In genomic region chr3:130360813-130361212, GRCm38 (mm10) we compare ENCODE assay signal across 19 mouse cellular contexts.
DNase-seq lines count a peak whose midpoint lies in the region; ATAC-seq lines count a peak whose summit lies in the region.
"Had no signal": no experiment of that assay in that cellular context is flagged by ENCODE, and none has a peak within 500 bp of the region (broad histone marks: within the 10 kb centered on the region; RNA-seq: fewer than 3 reads in every experiment).

No protein-coding gene starts in this region.

- no peak overlapping the region for H3K4me3 ChIP-seq in embryonic facial prominence, embryonic 10.5 days
- H3K4me3 ChIP-seq in limb, embryonic 10.5 days, result no peak overlapping the region
- H3K4me3 ChIP-seq: embryonic facial prominence, embryonic 13.5 days; heart, adult 2 months; heart, embryonic 15.5 days; hindbrain, embryonic 13.5 days; intestine, embryonic 15.5 days had no signal

- H3K36me3 ChIP-seq in embryonic facial prominence, embryonic 10.5 days (replicated peaks), result no peaks in the 10 kb centered on the region
- H3K36me3 ChIP-seq in limb, embryonic 10.5 days, result no peaks in the 10 kb centered on the region
- H3K36me3 ChIP-seq: embryonic facial prominence, embryonic 13.5 days; heart, embryonic 15.5 days; hindbrain, embryonic 13.5 days; intestine, embryonic 15.5 days had no signal

- ATAC-seq in megakaryocyte progenitor cell, adult 5-6 weeks (replicated peaks; ENCODE audit: poor library complexity), result peak; percentile 77
- ATAC-seq: forebrain, embryonic 14.5 days; intestine, embryonic 15.5 days had no signal

- peak overlapping the region; percentile 51; the same call in 1 of the 2 replicates for H3K27ac ChIP-seq in embryonic facial prominence, embryonic 10.5 days (replicated peaks)
- peak overlapping the region; percentile 74 for H3K27ac ChIP-seq in limb, embryonic 10.5 days
- H3K27ac ChIP-seq: embryonic facial prominence, embryonic 13.5 days; heart, adult 2 months; heart, embryonic 15.5 days; hindbrain, embryonic 13.5 days; intestine, embryonic 15.5 days had no signal

- H3K9me3 ChIP-seq in embryonic facial prominence, embryonic 10.5 days, result no peaks in the 10 kb centered on the region
- H3K9me3 ChIP-seq in limb, embryonic 10.5 days (replicated peaks), result no peaks in the 10 kb centered on the region
- H3K9me3 ChIP-seq: embryonic facial prominence, embryonic 13.5 days; heart, embryonic 15.5 days; hindbrain, embryonic 13.5 days; intestine, embryonic 15.5 days had no signal

- 78% methylated on average over 7 of the region's 7 CpGs for WGBS in embryonic facial prominence, embryonic 10.5 days
- WGBS in limb, embryonic 10.5 days, result 91% methylated on average over 7 of the region's 7 CpGs

- intact Hi-C loops in heart, postnatal 25 days (cut with DNase I), result no loop called here

- DNase-seq in heart, adult 11 months, result peak; percentile 58
- DNase-seq in heart, postnatal 25 days (ENCODE audit: low spot score), result no peak
- no peak for DNase-seq in embryonic facial prominence, embryonic 10.5 days (ENCODE audit: low spot score)
- no peak for DNase-seq in limb, embryonic 10.5 days (ENCODE audit: low spot score)
- no peak for DNase-seq in adrenal gland, postnatal 14 days
- DNase-seq in spleen, adult 12 weeks (ENCODE audit: low spot score), result no peak
- DNase-seq: adrenal gland, postnatal 25 days; cerebellum, adult 2 months; cerebellum, postnatal 10 days; embryo, embryonic 11 days; gastrocnemius, postnatal 36 days; heart, adult 2 months; heart, postnatal 14 days had no signal

- peaks cover 22% of the 10 kb centered on the region for H3K4me1 ChIP-seq in embryonic facial prominence, embryonic 10.5 days
- H3K4me1 ChIP-seq in limb, embryonic 10.5 days, result peaks cover 27% of the 10 kb centered on the region
- H3K4me1 ChIP-seq: heart, embryonic 15.5 days; intestine, embryonic 15.5 days had no signal

- H3K27me3 ChIP-seq in embryonic facial prominence, embryonic 10.5 days (replicated peaks; ENCODE audit: low read depth, poor library complexity, severe bottlenecking), result no peaks in the 10 kb centered on the region
- no peaks in the 10 kb centered on the region for H3K27me3 ChIP-seq in limb, embryonic 10.5 days (ENCODE audit: low read depth, poor library complexity, severe bottlenecking)
- H3K27me3 ChIP-seq: embryonic facial prominence, embryonic 13.5 days; heart, embryonic 15.5 days; hindbrain, embryonic 13.5 days; intestine, embryonic 15.5 days had no signal
